Mouse (Mus musculus): ENCODE results near the gene Cox14.

The Cox14 gene

GRCm38 (mm10) chr15:99708176-99708575 is 17.2 kb upstream of the Cox14 start:
- DNase-seq (ENCODE audit: low spot score) = no peak

- DNase-seq (ENCODE audit: low spot score) = no peak
Measured at GRCm38 (mm10) chr15:99710221-99711190, 14.9 kb upstream of the Cox14 start.

- DNase-seq (ENCODE audit: low spot score) = no peak
Measured at GRCm38 (mm10) chr15:99711491-99711890, 13.9 kb upstream of the Cox14 start.

GRCm38 (mm10) chr15:99712666-99713559 is 12.5 kb upstream of the Cox14 start:
- no peak for DNase-seq (ENCODE audit: low spot score)

GRCm38 (mm10) chr15:99713569-99713968 is 11.8 kb upstream of the Cox14 start:
- no peak for DNase-seq (ENCODE audit: low spot score)

GRCm38 (mm10) chr15:99714206-99714605 is 11.2 kb upstream of the Cox14 start:
- DNase-seq (ENCODE audit: low spot score) = no peak

- DNase-seq (ENCODE audit: low spot score) = peak; percentile 69
Measured at GRCm38 (mm10) chr15:99714858-99715257, 10.6 kb upstream of the Cox14 start.

- DNase-seq (ENCODE audit: low spot score) = no peak
Measured at GRCm38 (mm10) chr15:99715361-99715865, 10.0 kb upstream of the Cox14 start.

- no peak for DNase-seq (ENCODE audit: low spot score)
Measured at GRCm38 (mm10) chr15:99715982-99716746, 9.3 kb upstream of the Cox14 start.

- DNase-seq (ENCODE audit: low spot score) = no peak
Measured at GRCm38 (mm10) chr15:99716814-99717213, 8.6 kb upstream of the Cox14 start.

GRCm38 (mm10) chr15:99717386-99718334 is 7.8 kb upstream of the Cox14 start, which contains the start of gene Gpd1:
TSS of gene Gpd1 (plus strand) at chr15:99717515.
- no peak for DNase-seq (ENCODE audit: low spot score)

- no peak for DNase-seq (ENCODE audit: low spot score)
Measured at GRCm38 (mm10) chr15:99718461-99719021, 6.9 kb upstream of the Cox14 start.

- DNase-seq (ENCODE audit: low spot score) = no peak
Measured at GRCm38 (mm10) chr15:99719865-99720264, 5.6 kb upstream of the Cox14 start.

- no peak for DNase-seq (ENCODE audit: low spot score)
Measured at GRCm38 (mm10) chr15:99721921-99722743, 3.3 kb upstream of the Cox14 start.

GRCm38 (mm10) chr15:99723120-99723514 is 2.3 kb upstream of the Cox14 start:
- DNase-seq (ENCODE audit: low spot score) = no peak

GRCm38 (mm10) chr15:99723515-99724291 is 1.7 kb upstream of the Cox14 start:
- no peak for DNase-seq (ENCODE audit: low spot score)

- DNase-seq (ENCODE audit: low spot score) = peak; percentile 40
Measured at GRCm38 (mm10) chr15:99724292-99725021, 961 bp upstream of the Cox14 start.

GRCm38 (mm10) chr15:99726549-99726948 is 1.1 kb downstream of the Cox14 start:
- no peak for DNase-seq (ENCODE audit: low spot score)
